8 mouse cellular contexts compared by ENCODE assay signal in the genomic region with DNA sequence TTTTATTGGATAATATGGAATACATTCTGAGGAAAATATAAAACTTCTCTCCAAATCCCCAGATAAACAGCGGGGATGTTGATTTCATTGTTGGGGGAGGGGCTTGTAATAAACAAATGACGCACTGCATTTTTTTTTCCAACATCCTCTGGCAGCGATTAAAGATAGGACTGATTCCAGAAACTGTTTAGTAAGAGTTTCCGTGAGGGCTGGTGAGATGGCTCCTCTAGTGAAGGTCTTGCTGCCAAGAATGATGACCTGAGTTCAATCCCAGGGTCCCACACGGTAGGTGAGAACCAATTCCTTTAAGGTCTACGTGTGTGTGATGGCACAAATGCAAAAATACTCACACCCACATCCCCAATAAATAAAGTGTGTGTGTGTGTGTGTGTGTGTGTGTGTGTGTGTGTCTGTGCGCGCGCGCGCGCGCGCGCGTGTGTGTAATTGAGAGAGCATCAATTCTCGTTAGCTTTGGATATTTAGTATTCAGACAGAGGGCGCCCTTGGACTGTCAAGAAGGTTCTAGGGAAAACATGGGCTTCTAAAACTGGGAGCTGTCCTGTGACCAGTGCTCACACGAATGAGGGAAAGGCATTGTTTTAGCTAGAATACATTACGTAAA. TPM values are rescaled to one million over a fixed set of nuclear protein-coding genes. Genes with fewer than 3 reads are reported as not detected.
DNase-seq lines count a peak whose midpoint lies in the region; ATAC-seq lines count a peak whose summit lies in the region.

No protein-coding gene starts in this region.

- 36% methylated on average over 20 of the region's 20 CpGs for WGBS in forebrain, embryonic 15.5 days

- H3K9ac ChIP-seq in forebrain, embryonic 15.5 days (replicated peaks), result no peak overlapping the region

- H3K27me3 ChIP-seq in megakaryocyte, embryonic 14.5 days (replicated peaks), result no peaks in the 10 kb centered on the region
- H3K27me3 ChIP-seq in forebrain, embryonic 15.5 days, result no peaks in the 10 kb centered on the region

- H3K4me2 ChIP-seq in forebrain, embryonic 15.5 days (replicated peaks), result peak overlapping the region; percentile 23; the same call in 1 of the 2 replicates

- ATAC-seq in megakaryocyte, adult 5-6 weeks (ENCODE audit: poor library complexity, severe bottlenecking), result no peak
- ATAC-seq in forebrain, embryonic 15.5 days (replicated peaks), result no peak
- ATAC-seq in hematopoietic stem cell, adult 5-6 weeks (replicated peaks in 1 of 2; ENCODE audit: insufficient read depth in 1 of 2, low FRiP score in 2 of 2, low TSS enrichment in 1 of 2, low read depth in 1 of 2, poor library complexity in 2 of 2, severe bottlenecking in 2 of 2), result peak; percentile 44 to 56; a peak in 1 of 4 replicates

- H3K4me3 ChIP-seq in megakaryocyte, embryonic 14.5 days (replicated peaks), result peak overlapping the region; percentile 76
- H3K4me3 ChIP-seq in forebrain, embryonic 15.5 days, result no peak overlapping the region

- no peaks in the 10 kb centered on the region for H3K9me3 ChIP-seq in megakaryocyte, embryonic 14.5 days
- H3K9me3 ChIP-seq in forebrain, embryonic 15.5 days, result no peaks in the 10 kb centered on the region

- no peaks in the 10 kb centered on the region for H3K36me3 ChIP-seq in megakaryocyte, embryonic 14.5 days (replicated peaks; ENCODE audit: low read length)
- no peaks in the 10 kb centered on the region for H3K36me3 ChIP-seq in forebrain, embryonic 15.5 days

- H3K27ac ChIP-seq in forebrain, embryonic 15.5 days (replicated peaks), result no peak overlapping the region

- peaks cover 53% of the 10 kb centered on the region for H3K4me1 ChIP-seq in megakaryocyte, embryonic 14.5 days
- no peaks in the 10 kb centered on the region for H3K4me1 ChIP-seq in forebrain, embryonic 15.5 days

- peak; percentile 63 for DNase-seq in c-Kit-positive CD71-positive TER-119-positive erythroid progenitor cells, embryonic 14.5 days (ENCODE audit: low spot score)
- DNase-seq in layer of hippocampus, adult 18-20 months (ENCODE audit: low spot score in 2 of 2), result peak; percentile 65 to 93
- DNase-seq in lung, adult 18-20 months, result peak; percentile 36 to 63
- DNase-seq in right cerebral cortex, postnatal 14 days, result peak; percentile 50

RNA-seq across cellular contexts. Expression of gene Vps45, which starts 7.6 kb away (rescaled TPM):
- polyA plus RNA-seq in megakaryocyte, embryonic 14.5 days (2012; ENCODE audit: insufficient read depth, low replicate concordance), result 19.1 and 19.4 TPM in 2 replicates
- total RNA-seq in megakaryocyte, adult 5-6 weeks (2015), result 23.8 and 31.2 TPM in 2 replicates
- total RNA-seq in megakaryocyte, adult 5-6 weeks (2017), result 9.5 and 11.6 TPM in 2 replicates
- polyA plus RNA-seq in forebrain, embryonic 15.5 days (2015; fragmentation: Nextera tagmentation; extraction: Ambion mirVana), result 64.4 and 65.6 TPM in 2 replicates
- total RNA-seq in hematopoietic stem cell, adult 5-6 weeks (2017), result 14.0 and 29.1 TPM in 2 replicates
- 10 to 100 TPM; 43.7 to 45.6 TPM for total RNA-seq in layer of hippocampus, adult 18-20 months (2021)

RNA-seq across cellular contexts. Expression of gene Otud7b, which starts 38.5 kb away (rescaled TPM):
- polyA plus RNA-seq in megakaryocyte, embryonic 14.5 days (2012; ENCODE audit: insufficient read depth, low replicate concordance), result 9.2 and 12.9 TPM in 2 replicates
- 1.2 and 1.3 TPM in 2 replicates for total RNA-seq in megakaryocyte, adult 5-6 weeks (2015)
- total RNA-seq in megakaryocyte, adult 5-6 weeks (2017), result 3.1 and 4.8 TPM in 2 replicates
- 8.3 and 9.8 TPM in 2 replicates for polyA plus RNA-seq in forebrain, embryonic 15.5 days (2015; fragmentation: Nextera tagmentation; extraction: Ambion mirVana)
- 24.3 and 34.7 TPM in 2 replicates for total RNA-seq in hematopoietic stem cell, adult 5-6 weeks (2017)
- 10 to 100 TPM; 40.1 to 40.8 TPM for total RNA-seq in layer of hippocampus, adult 18-20 months (2021)

Comparison
In these comparisons a context has a peak if more than half of its experiments do, and no peak if none do; other contexts are left out.
1. ATAC-seq: peak in hematopoietic stem cell, adult 5-6 weeks (2 of 2); none in megakaryocyte, adult 5-6 weeks (single experiment) and forebrain, embryonic 15.5 days (single experiment).
2. Peak in every context shown above with its lines, with median percentiles within 50 percentile points of each other: DNase-seq.